22 mouse cellular contexts compared by ENCODE assay signal in genomic region chr15:3349306-3350064, GRCm38 (mm10). TPM values are rescaled to one million over a fixed set of nuclear protein-coding genes. Genes with fewer than 3 reads are reported as not detected.
"Had no signal": no experiment of that assay in that cellular context is flagged by ENCODE, and none has a peak within 500 bp of the region (broad histone marks: within the 10 kb centered on the region; RNA-seq: fewer than 3 reads in every experiment).

No protein-coding gene starts in this region.

- H3K27me3 ChIP-seq: liver, embryonic 13.5 days; liver, embryonic 15.5 days; lung, embryonic 15.5 days; megakaryocyte, embryonic 14.5 days; neural tube, embryonic 12.5 days had no signal

- H3K9me3 ChIP-seq: liver, embryonic 13.5 days; liver, embryonic 15.5 days; lung, embryonic 15.5 days; megakaryocyte, embryonic 14.5 days; neural tube, embryonic 12.5 days had no signal

- H3K4me3 ChIP-seq: liver, embryonic 13.5 days; liver, embryonic 15.5 days; lung, embryonic 15.5 days; megakaryocyte, embryonic 14.5 days; neural tube, embryonic 12.5 days had no signal

- H3K4me2 ChIP-seq: liver, embryonic 11.5 days; liver, embryonic 13.5 days; liver, embryonic 15.5 days; lung, embryonic 15.5 days; neural tube, embryonic 12.5 days had no signal

- H3K36me3 ChIP-seq: liver, embryonic 13.5 days; liver, embryonic 15.5 days; lung, embryonic 15.5 days; neural tube, embryonic 12.5 days had no signal

- DNase-seq: liver, embryonic 13.5 days; liver, postnatal 0 days; lung, adult 2 months; lung, postnatal 14 days; lung, postnatal 36 days; retina, postnatal 1 day; right cerebral cortex, adult 18-20 months; right cerebral cortex, postnatal 25 days; right cerebral cortex, postnatal 4 days; spleen, adult 18-20 months; thymus, adult 18-20 months; thymus, postnatal 25 days; thymus, postnatal 4 days had no signal

- H3K27ac ChIP-seq: liver, embryonic 13.5 days; liver, embryonic 15.5 days; lung, embryonic 15.5 days; macrophage; neural tube, embryonic 12.5 days had no signal

- H3K4me1 ChIP-seq: liver, embryonic 13.5 days; liver, embryonic 15.5 days; megakaryocyte, embryonic 14.5 days had no signal

- ATAC-seq: liver, postnatal 0 days; lung, postnatal 0 days had no signal

- H3K9ac ChIP-seq: liver, embryonic 13.5 days; liver, embryonic 15.5 days; liver, postnatal 0 days; lung, embryonic 15.5 days; neural tube, embryonic 12.5 days had no signal

RNA-seq across cellular contexts. Expression of gene Ccdc152, which starts 46.2 kb away (rescaled TPM):
- total RNA-seq: megakaryocyte progenitor cell, adult 5-6 weeks had no signal
- polyA plus RNA-seq: neural tube, embryonic 14.5 days had no signal
